Mouse (Mus musculus) urinary bladder, postnatal 4 days (tissue): Measurements from ENCODE around the gene Cdk8.

Experiments used
- DNase-seq, 2 experiments: peaks; one replicate each; pipeline ENCODE4 v3.0.0; 2021 to 2022; ENCODE audit warnings: low spot score in 2 of 2

The Cdk8 gene

GRCm38 (mm10) chr5:146232816-146233215 is 1.8 kb downstream of the Cdk8 start:
- no peak for DNase-seq

GRCm38 (mm10) chr5:146234336-146234735 is 3.3 kb downstream of the Cdk8 start:
- DNase-seq, result no peak

- DNase-seq, result no peak
These were observed 7.2 kb downstream of the Cdk8 start for GRCm38 (mm10) chr5:146238274-146238673.

GRCm38 (mm10) chr5:146240771-146241170 is 9.7 kb downstream of the Cdk8 start:
- no peak for DNase-seq

- no peak for DNase-seq
These were observed 10.2 kb downstream of the Cdk8 start for GRCm38 (mm10) chr5:146241202-146241601.

- DNase-seq, result no peak
These were observed 14.2 kb downstream of the Cdk8 start for GRCm38 (mm10) chr5:146245193-146245592.

- no peak for DNase-seq
These were observed 14.8 kb downstream of the Cdk8 start for GRCm38 (mm10) chr5:146245646-146246370.

GRCm38 (mm10) chr5:146246386-146246785 is 15.4 kb downstream of the Cdk8 start:
- DNase-seq, result no peak

- DNase-seq, result no peak
These were observed 16.7 kb downstream of the Cdk8 start for GRCm38 (mm10) chr5:146247709-146248108.

GRCm38 (mm10) chr5:146248746-146249145 is 17.7 kb downstream of the Cdk8 start:
- DNase-seq, result no peak

- no peak for DNase-seq
These were observed 19.5 kb downstream of the Cdk8 start for GRCm38 (mm10) chr5:146250369-146251075.

- no peak for DNase-seq
These were observed 20.8 kb downstream of the Cdk8 start for GRCm38 (mm10) chr5:146251663-146252429.

GRCm38 (mm10) chr5:146253644-146254043 is 22.6 kb downstream of the Cdk8 start:
- no peak for DNase-seq

- no peak for DNase-seq
These were observed 29.0 kb downstream of the Cdk8 start for GRCm38 (mm10) chr5:146260003-146260402.

- DNase-seq, result no peak
These were observed 35.0 kb downstream of the Cdk8 start for GRCm38 (mm10) chr5:146265934-146266591.

GRCm38 (mm10) chr5:146267776-146268175 is 36.7 kb downstream of the Cdk8 start:
- no peak for DNase-seq

- no peak for DNase-seq
These were observed 39.6 kb downstream of the Cdk8 start for GRCm38 (mm10) chr5:146270593-146270992.

GRCm38 (mm10) chr5:146271662-146272061 is 40.6 kb downstream of the Cdk8 start:
- DNase-seq, result no peak

- no peak for DNase-seq
These were observed 42.1 kb downstream of the Cdk8 start for GRCm38 (mm10) chr5:146273096-146273495.

- no peak for DNase-seq
These were observed 43.5 kb downstream of the Cdk8 start for GRCm38 (mm10) chr5:146274420-146275045.

GRCm38 (mm10) chr5:146277513-146277912 is 46.5 kb downstream of the Cdk8 start:
- no peak for DNase-seq

GRCm38 (mm10) chr5:146280012-146280411 is 49.0 kb downstream of the Cdk8 start:
- DNase-seq, result no peak
